12 mouse cellular contexts compared by ENCODE assay signal in genomic region chr11:115898446-115898845, GRCm38 (mm10). TPM values are rescaled to one million over a fixed set of nuclear protein-coding genes. Genes with fewer than 3 reads are reported as not detected.
DNase-seq lines count a peak whose midpoint lies in the region; ATAC-seq lines count a peak whose summit lies in the region.
"Had no signal": no experiment of that assay in that cellular context is flagged by ENCODE, and none has a peak within 500 bp of the region (broad histone marks: within the 10 kb centered on the region; RNA-seq: fewer than 3 reads in every experiment).

No protein-coding gene starts in this region.

- intact Hi-C loops in left cerebral cortex, postnatal 10 days (cut with DNase I) = no loop called here

- H3K36me3 ChIP-seq in kidney, embryonic 16.5 days (ENCODE audit: insufficient read depth, low read length) = peaks cover 10% of the 10 kb centered on the region; the same call in 1 of the 2 replicates
- peaks cover 50% of the 10 kb centered on the region for H3K36me3 ChIP-seq in liver, embryonic 13.5 days

- no peaks in the 10 kb centered on the region for H3K9me3 ChIP-seq in kidney, embryonic 16.5 days (ENCODE audit: low read length)
- H3K9me3 ChIP-seq in liver, embryonic 13.5 days (replicated peaks) = no peaks in the 10 kb centered on the region
- H3K9me3 ChIP-seq: hindbrain, embryonic 13.5 days had no signal

- H3K27ac ChIP-seq in kidney, embryonic 16.5 days (ENCODE audit: low read length) = peak overlapping the region; percentile 92; the same call in 1 of the 2 replicates
- H3K27ac ChIP-seq in liver, embryonic 13.5 days = peak overlapping the region; percentile 99
- H3K27ac ChIP-seq: hindbrain, embryonic 13.5 days had no signal

- H3K4me1 ChIP-seq in kidney, embryonic 16.5 days (ENCODE audit: insufficient read depth, low read length) = peaks cover 40% of the 10 kb centered on the region
- peaks cover 64% of the 10 kb centered on the region for H3K4me1 ChIP-seq in liver, embryonic 13.5 days (replicated peaks)

- no peak overlapping the region for H3K4me3 ChIP-seq in kidney, embryonic 16.5 days (ENCODE audit: low read length)
- H3K4me3 ChIP-seq in liver, embryonic 13.5 days (replicated peaks) = no peak overlapping the region
- H3K4me3 ChIP-seq: hindbrain, embryonic 13.5 days had no signal

- H3K4me2 ChIP-seq in kidney, embryonic 16.5 days (replicated peaks; ENCODE audit: low read depth, low read length) = no peak overlapping the region
- peak overlapping the region; percentile 91 for H3K4me2 ChIP-seq in liver, embryonic 13.5 days
- H3K4me2 ChIP-seq: hindbrain, embryonic 13.5 days had no signal

- no peak overlapping the region for H3K9ac ChIP-seq in kidney, embryonic 16.5 days (replicated peaks; ENCODE audit: low read length)
- peak overlapping the region; percentile 85 for H3K9ac ChIP-seq in liver, embryonic 13.5 days
- H3K9ac ChIP-seq: hindbrain, embryonic 13.5 days had no signal

- 79% methylated on average over 7 of the region's 7 CpGs for WGBS in kidney, embryonic 16.5 days
- 47% methylated on average over 7 of the region's 7 CpGs for WGBS in liver, embryonic 13.5 days (ENCODE audit: insufficient replicate concordance)

- DNase-seq in kidney, postnatal 25 days = no peak
- peak; percentile 49 for DNase-seq in T-cell, adult 2 months (ENCODE audit: low spot score)
- DNase-seq in liver, embryonic 13.5 days = no peak
- peak; percentile 81 for DNase-seq in thymus, postnatal 14 days
- DNase-seq in left cerebral cortex, postnatal 10 days (ENCODE audit: extremely low spot score in 1 of 2, low spot score in 2 of 2) = no peak
- DNase-seq: adrenal gland, adult 8-10 months had no signal

- no peaks in the 10 kb centered on the region for H3K27me3 ChIP-seq in kidney, embryonic 16.5 days (ENCODE audit: insufficient read depth, low read length)
- no peaks in the 10 kb centered on the region for H3K27me3 ChIP-seq in liver, embryonic 13.5 days
- H3K27me3 ChIP-seq: hindbrain, embryonic 13.5 days had no signal

- ATAC-seq in kidney, embryonic 16.5 days (ENCODE audit: low FRiP score, low TSS enrichment) = no peak
- no peak for ATAC-seq in liver, embryonic 13.5 days (ENCODE audit: low read depth)
- ATAC-seq in erythroblast, adult 5-6 weeks (replicated peaks; ENCODE audit: low FRiP score, poor library complexity, severe bottlenecking) = no peak
- no peak for ATAC-seq in inflammation-experienced regulatory T-cells, adult 6 months

RNA-seq across cellular contexts. Expression of gene Smim5, which starts 1.3 kb away (rescaled TPM):
- polyA plus RNA-seq in kidney, embryonic 16.5 days (2015; fragmentation: Nextera tagmentation; extraction: Ambion mirVana) = 4.7 and 5.0 TPM in 2 replicates
- 39.0 and 42.3 TPM in 2 replicates for polyA plus RNA-seq in liver, embryonic 13.5 days (2015; fragmentation: Nextera tagmentation; extraction: Ambion mirVana)
- 14.2 and 17.9 TPM in 2 replicates for total RNA-seq in erythroblast, adult 5-6 weeks (2015; ENCODE audit: low replicate concordance)
- total RNA-seq in erythroblast, adult 5-6 weeks (2017; ENCODE audit: low replicate concordance) = 17.1 and 19.2 TPM in 2 replicates
- total RNA-seq in left cerebral cortex, postnatal 10 days (2021) = under 1 TPM in 1 of 2 experiments, not detected in 1; 0.41 TPM
- polyA plus RNA-seq in inflammation-experienced regulatory T-cells, adult 6 months (2017; shearing (Covaris generic)) = 1 to 10 TPM in 2 of 3 experiments, under 1 TPM in 1; 0.40 to 1.4 (median 1.1) TPM

RNA-seq across cellular contexts. Expression of gene Smim6, which starts 13.4 kb away (rescaled TPM):
- 11.8 and 12.8 TPM in 2 replicates for polyA plus RNA-seq in kidney, embryonic 16.5 days (2015; fragmentation: Nextera tagmentation; extraction: Ambion mirVana)
- polyA plus RNA-seq in liver, embryonic 13.5 days (2015; fragmentation: Nextera tagmentation; extraction: Ambion mirVana) = 3.0 and 3.2 TPM in 2 replicates
- 7.5 and 7.9 TPM in 2 replicates for total RNA-seq in erythroblast, adult 5-6 weeks (2015; ENCODE audit: low replicate concordance)
- 0.26 and 1.5 TPM in 2 replicates for total RNA-seq in erythroblast, adult 5-6 weeks (2017; ENCODE audit: low replicate concordance)
- not detected for total RNA-seq in left cerebral cortex, postnatal 10 days (2021)
- polyA plus RNA-seq in inflammation-experienced regulatory T-cells, adult 6 months (2017; shearing (Covaris generic)) = 1 to 10 TPM; 2.7 to 5.1 (median 4.3) TPM
- total RNA-seq: adrenal gland, adult 8-10 months; gastrocnemius, adult 8-10 months had no signal

RNA-seq across cellular contexts. Expression of gene Sap30bp, which starts 34.6 kb away (rescaled TPM):
- polyA plus RNA-seq in kidney, embryonic 16.5 days (2015; fragmentation: Nextera tagmentation; extraction: Ambion mirVana) = 35.9 and 38.9 TPM in 2 replicates
- 23.4 and 35.2 TPM in 2 replicates for polyA plus RNA-seq in liver, embryonic 13.5 days (2015; fragmentation: Nextera tagmentation; extraction: Ambion mirVana)
- total RNA-seq in erythroblast, adult 5-6 weeks (2015; ENCODE audit: low replicate concordance) = 3.6 and 6.3 TPM in 2 replicates
- total RNA-seq in erythroblast, adult 5-6 weeks (2017; ENCODE audit: low replicate concordance) = 75.6 and 96.5 TPM in 2 replicates
- total RNA-seq in left cerebral cortex, postnatal 10 days (2021) = 10 to 100 TPM; 55.3 to 60.9 TPM
- polyA plus RNA-seq in inflammation-experienced regulatory T-cells, adult 6 months (2017; shearing (Covaris generic)) = 10 to 100 TPM; 35.6 to 55.2 (median 39.2) TPM

RNA-seq across cellular contexts. Expression of gene Recql5, which starts 34.8 kb away (rescaled TPM):
- polyA plus RNA-seq in kidney, embryonic 16.5 days (2015; fragmentation: Nextera tagmentation; extraction: Ambion mirVana) = 25.3 and 26.9 TPM in 2 replicates
- 9.9 and 10.2 TPM in 2 replicates for polyA plus RNA-seq in liver, embryonic 13.5 days (2015; fragmentation: Nextera tagmentation; extraction: Ambion mirVana)
- 6.3 and 8.3 TPM in 2 replicates for total RNA-seq in erythroblast, adult 5-6 weeks (2015; ENCODE audit: low replicate concordance)
- total RNA-seq in erythroblast, adult 5-6 weeks (2017; ENCODE audit: low replicate concordance) = 15.3 and 31.6 TPM in 2 replicates
- 10 to 100 TPM; 17.1 to 20.9 TPM for total RNA-seq in left cerebral cortex, postnatal 10 days (2021)
- 10 to 100 TPM; 18.2 to 30.3 (median 23.7) TPM for polyA plus RNA-seq in inflammation-experienced regulatory T-cells, adult 6 months (2017; shearing (Covaris generic))

RNA-seq across cellular contexts. Expression of gene Myo15b, which starts 40.2 kb away (rescaled TPM):
- polyA plus RNA-seq in kidney, embryonic 16.5 days (2015; fragmentation: Nextera tagmentation; extraction: Ambion mirVana) = 12.6 and 14.2 TPM in 2 replicates
- polyA plus RNA-seq in liver, embryonic 13.5 days (2015; fragmentation: Nextera tagmentation; extraction: Ambion mirVana) = 0.36 and 0.46 TPM in 2 replicates
- total RNA-seq in erythroblast, adult 5-6 weeks (2015; ENCODE audit: low replicate concordance) = not detected in 2 replicates
- not detected in 2 replicates for total RNA-seq in erythroblast, adult 5-6 weeks (2017; ENCODE audit: low replicate concordance)
- total RNA-seq in left cerebral cortex, postnatal 10 days (2021) = under 1 TPM; 0.17 to 0.93 TPM
- not detected for polyA plus RNA-seq in inflammation-experienced regulatory T-cells, adult 6 months (2017; shearing (Covaris generic))
- total RNA-seq: gastrocnemius, adult 8-10 months had no signal
- polyA plus RNA-seq: forebrain, embryonic 11.5 days; hindbrain, embryonic 13.5 days had no signal

Comparison
In these comparisons a context has a peak if more than half of its experiments do, and no peak if none do; other contexts are left out.
1. DNase-seq: peak in T-cell, adult 2 months (single experiment) and thymus, postnatal 14 days (single experiment); none in kidney, postnatal 25 days (0 of 2), liver, embryonic 13.5 days (single experiment) and left cerebral cortex, postnatal 10 days (0 of 2).